Mouse (Mus musculus) testis, postnatal 10 days (tissue): ENCODE measurements around the gene Gm20388.
A peak's percentile ranks its signal among the peaks of the same experiment; 100 is the strongest.

Source experiments
- DNase-seq: peaks from one replicate; pipeline ENCODE4 v3.0.0; 2021; ENCODE audit warnings: low spot score

The Gm20388 gene

DNA sequence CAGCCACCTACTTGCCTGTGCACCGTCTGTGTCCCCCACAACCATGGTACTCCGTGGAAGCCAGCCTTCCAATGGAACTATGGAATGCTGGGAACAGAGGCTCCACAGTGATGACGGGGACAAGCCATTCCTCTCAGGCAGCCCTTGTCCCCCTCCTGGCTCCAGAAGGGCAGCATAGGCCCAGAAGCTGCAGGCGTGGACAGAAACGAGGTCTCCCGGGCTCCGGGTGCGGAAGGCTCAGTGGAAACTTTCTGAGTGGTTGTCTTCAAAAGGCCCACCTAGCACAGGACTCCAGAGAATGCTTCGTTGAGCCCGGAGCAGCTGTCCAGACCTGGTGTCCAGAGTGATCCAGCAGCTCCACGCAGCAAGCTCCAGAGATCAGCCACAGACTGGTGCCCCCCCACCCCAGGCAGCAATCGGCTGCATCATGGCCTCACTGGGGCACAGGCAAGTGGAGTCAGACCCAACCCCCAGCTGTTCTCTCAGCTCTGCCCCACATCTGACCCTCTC lies 1633.7 kb downstream of the Gm20388 start, which contains the start of gene 1700018B08Rik:
Gene 1700018B08Rik, minus strand, starts transcription at position 45 of the 510 bp plus-strand sequence.
- DNase-seq, result peak; percentile 40

DNA sequence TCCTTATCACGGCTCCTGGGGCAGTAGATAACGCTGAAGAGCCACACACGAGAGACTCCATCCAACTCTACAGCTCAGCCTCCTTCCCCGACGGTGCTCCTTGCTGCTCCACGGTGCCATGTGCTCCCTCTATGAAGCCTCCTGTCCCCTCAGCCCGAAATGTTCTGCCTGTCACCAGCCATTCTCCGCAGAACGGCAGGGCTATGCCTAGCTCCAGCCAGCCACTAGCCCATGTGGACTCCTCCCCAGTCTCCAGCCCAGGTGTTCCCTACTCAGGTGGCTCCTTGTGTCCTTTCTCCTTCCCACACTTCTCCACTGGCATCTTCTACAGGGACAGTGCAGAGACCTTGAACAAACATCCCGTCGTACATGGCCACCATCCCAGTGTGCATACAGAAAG lies 1634.3 kb downstream of the Gm20388 start:
- DNase-seq, result peak; percentile 33

DNA sequence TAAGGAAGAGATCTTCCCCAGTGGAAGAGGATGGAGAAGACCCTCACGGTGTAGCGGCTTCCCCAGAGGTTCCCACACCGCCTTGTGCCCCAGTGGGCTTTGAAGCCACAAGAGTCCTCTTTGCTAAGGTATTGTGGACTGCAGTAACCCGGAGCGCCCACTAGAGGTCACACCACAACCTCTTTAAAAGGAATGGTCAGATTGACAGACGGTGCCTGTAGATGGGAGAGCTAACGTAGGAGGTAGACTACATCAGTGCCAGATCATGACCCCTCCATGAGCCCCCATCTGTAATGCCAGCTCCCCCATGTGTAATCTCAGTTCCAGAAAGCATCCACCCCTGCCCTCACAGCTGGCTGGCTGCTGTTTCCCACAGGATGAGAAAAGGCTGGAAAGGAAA lies 1636.5 kb downstream of the Gm20388 start:
- DNase-seq, result peak; percentile 82

DNA sequence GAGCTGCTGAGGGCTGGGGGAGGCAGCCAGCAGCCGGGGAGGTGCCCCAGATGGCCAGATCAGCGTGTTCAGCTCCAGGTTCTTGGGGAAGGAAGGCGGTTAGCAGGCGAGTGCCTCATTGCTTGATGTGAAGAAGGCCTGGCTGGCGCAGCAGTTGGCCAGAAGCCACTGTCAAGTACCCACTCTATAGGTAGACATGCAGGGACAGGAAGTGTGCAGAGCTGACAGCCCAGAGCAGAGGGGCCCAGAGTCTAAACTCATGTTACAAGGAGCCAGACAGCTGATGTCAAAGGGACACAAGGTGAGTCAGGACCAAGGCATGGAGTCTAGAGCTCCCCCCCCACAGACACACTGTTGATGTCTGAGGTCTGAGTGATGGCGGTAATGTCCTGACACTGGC lies 1639.4 kb downstream of the Gm20388 start:
- DNase-seq, result no peak

DNA sequence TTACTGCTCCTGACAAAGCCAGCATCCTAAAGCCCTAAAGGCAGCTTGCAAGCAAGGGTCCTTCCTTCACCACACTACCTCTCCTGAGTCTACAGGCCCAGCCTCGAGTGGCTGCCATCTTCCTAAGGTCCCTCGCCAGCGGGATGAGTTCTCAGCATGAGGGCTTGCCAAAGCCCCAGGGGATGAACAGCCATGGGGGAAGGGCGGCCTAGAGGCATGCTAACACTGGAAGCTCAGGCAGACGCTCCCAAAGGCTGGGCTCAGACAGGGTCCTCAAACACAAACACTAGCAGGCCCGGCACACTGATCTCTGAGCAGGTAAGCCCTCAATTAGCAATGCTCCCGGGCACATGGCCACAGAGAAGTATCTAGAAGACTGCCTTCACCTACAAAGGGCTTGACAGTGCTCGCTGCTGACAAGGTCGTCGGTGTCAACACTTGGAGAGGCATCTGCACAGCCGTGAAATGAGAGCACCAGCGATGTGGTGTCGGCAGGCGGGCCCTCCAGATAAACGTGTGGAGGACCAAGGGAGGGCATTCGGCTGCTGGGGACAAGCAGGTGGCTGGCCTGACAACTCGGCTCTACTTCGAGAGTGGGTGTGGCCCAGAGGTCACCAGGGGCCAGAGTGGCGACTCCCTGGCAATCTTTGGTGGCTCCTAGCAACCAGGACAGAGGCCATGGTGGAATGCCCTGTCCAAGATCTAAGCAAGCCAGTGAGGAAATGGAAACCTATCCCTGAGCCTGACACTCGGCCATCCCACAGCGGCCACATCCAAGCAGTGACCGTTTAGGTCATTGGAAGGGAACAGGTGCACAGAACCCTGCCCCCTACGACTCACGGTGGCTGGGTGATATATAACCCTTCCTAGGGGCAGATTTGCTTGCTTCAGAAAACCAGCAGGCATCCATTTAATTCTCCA lies 1640.7 kb downstream of the Gm20388 start:
- DNase-seq, result peak; percentile 53

DNA sequence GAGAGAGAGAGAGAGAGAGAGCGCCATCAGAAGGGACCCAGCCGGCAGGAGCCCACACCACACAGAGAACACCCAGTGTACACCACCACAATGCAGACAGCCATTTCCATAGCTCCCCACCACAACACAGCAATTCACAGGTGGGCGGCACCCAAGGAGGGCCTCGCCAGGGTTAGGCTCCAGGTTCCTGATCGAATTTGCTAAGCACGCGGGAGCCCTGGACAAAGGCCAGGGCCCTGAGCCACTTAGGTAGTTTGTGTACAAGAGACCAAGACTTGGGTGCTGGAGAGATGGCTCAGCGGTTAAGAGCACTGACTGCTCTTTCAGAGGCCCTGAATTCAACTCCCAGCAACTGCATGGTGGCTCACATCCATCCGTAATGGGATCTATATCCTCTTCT lies 1641.9 kb downstream of the Gm20388 start:
- peak; percentile 33 for DNase-seq

DNA sequence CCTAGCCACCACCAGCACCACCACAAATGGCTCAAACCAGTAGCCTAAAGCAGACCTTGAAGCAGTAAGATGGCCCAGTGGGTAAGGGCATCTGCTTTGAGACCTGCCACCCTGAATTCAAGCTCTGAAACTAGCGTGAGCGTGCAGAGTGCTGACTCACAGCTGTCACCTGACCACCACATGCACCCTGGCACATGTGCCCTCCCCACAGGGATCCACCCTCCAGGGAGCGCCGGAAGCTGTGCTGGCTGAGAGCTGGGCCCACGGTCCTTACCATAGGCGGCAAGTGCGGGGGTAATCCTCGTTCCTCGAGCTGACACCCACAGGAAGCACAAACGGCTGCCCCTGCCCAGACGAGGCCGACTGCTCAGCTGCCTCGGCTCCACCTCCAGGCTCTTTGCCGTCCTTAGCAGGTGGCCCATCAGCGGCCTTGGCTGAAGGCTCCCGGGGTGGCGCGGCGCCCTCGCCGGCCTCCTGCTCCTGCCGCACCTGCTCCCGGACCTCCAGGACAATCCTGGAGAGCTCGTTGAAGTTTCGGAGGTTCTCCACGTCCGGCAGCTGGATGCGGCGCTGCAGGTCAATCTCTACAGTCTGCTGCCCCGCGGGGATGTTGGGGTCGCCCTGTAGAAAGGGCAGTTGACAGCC lies 1643.3 kb downstream of the Gm20388 start:
- peak; percentile 42 for DNase-seq

DNA sequence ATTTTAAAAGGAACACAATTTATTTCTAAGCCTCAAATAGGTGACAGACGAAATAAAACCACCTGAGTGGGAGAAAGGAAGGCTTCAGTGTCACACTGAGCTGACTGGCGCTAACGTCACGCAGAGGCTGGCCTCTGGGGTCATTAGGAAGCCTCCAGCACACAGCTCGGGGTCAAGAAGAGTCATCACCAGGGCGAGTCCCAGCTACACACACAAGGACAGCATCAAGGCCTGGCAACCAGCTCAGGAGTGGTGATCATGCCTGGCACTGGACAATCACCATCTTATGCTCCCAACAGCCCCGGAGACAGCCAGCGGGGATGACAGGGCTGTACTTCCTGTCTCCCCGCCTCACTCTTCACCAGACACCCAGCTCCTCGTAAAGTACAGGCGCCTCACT lies 1647.1 kb downstream of the Gm20388 start:
- DNase-seq, result no peak

DNA sequence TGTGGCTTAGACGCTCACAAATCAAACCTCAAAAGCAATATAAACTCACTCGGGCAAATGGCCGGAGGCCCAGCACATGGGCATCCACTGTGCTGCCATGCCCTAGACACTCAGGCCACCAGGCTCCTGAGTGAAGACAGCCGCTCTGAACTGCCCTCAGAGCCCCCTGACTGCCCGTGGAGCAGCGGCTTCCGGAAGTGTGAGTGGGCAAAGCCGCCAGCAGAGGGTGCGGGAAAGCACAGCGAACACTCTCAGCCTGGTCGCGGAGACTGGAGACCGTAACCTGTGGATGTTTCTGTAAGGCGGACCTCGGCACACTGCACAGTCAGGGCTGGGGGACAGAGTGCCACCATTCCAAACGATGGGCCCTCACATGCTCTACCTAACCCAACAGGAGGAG lies 1647.9 kb downstream of the Gm20388 start:
- DNase-seq, result no peak

DNA sequence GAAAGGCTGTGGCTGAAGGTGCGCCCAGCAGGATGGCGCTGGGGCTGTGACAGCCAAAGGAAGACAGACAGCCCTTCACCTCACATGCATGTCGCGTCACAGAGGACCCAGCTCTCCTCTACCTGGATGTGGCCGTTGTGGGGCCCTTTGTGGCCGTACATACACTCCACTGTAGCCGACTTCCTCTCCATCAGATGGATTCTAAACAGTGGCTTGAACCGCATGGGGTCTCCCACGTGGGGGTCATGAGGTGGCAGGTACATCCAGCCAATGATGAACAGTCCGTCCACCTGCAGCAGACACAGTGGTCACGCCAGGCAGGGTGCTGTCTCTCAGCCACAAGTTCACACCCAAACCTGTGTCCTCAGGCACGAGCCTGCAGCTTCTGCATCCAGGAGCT lies 1649.2 kb downstream of the Gm20388 start:
- no peak for DNase-seq

DNA sequence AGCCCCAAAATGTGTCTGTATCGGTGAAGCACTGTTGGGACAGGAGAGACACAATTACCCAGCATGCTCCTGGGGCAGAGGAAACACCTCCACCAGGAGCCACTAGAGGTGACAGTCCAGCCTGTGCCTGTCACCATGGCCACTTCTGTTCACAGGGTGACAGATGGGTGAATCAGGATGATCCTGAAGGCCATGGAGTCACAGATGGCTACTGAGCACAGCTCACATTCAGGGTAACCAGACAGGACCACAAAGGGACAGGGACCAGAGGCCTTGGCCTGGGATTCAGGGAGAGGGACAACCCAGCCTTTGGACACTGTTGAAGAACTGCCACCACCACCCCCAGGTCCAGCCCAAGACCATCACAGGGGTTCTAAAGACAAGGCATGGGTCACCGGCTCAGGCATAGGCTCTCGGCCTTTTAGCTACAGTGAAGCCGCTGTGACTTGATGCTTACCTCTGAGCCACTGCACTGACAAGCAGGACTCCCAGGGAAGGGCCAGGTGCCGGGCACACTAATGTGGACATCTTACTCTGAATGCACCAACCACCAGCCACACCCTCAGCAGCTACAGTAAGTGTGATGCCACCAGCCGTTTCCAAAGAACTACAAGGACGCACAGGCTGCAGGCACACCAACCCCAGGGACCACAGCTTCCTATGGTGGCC lies 1649.9 kb downstream of the Gm20388 start:
- DNase-seq, result no peak

DNA sequence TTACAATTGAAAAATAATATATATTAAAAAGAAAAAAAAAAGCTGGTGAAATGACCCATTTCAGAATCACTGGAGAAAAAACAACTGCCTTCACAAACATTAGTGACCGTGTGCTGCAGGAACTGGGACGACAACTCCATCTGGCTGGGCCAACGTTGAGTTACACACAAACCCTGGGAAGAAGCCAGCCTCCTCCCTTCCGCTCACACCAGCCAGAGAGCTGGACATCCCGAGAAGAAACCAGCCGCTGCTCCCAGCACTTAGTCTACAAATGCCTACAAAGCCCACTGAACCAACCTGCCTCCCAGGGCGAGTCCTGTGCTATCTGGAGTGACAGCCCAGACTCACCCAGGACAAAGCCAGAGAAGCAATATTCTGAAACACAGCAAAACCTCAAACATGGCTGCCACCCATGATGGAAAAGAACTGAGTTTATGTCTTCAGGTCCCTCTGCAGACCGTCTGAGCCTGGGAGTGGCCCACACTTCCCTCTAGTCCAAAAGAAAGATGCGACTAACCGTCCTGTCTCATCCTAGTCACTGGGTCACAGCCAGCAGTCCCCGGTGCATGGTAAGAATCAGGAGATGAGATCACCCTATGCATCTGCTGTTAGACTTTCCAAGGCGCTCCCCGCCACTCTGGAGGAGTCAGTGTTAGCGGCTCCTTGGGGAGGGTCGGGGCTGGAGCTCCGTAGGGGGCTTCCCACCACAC lies 1651.2 kb downstream of the Gm20388 start:
- DNase-seq, result peak; percentile 75

DNA sequence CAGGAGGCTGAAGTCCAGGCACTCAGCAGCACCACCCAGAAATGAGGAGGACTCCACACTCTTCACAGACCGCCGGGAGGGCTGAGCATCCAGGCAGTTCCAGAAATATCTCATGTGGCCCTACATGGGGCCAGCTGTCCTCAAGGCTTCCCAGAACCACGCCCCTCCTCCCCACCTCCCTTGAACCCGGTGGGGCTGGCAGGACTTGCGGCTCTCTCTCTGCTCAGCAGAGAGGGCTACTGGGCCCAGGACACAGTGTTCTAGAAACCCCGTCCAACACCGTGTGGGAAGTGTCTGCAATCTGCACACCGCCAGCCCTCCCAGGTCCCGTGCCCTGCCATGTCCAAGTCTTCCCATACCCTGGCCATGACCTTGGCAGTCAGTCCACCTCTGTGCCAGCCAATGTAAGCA lies 1652.3 kb downstream of the Gm20388 start:
- peak; percentile 90 for DNase-seq

DNA sequence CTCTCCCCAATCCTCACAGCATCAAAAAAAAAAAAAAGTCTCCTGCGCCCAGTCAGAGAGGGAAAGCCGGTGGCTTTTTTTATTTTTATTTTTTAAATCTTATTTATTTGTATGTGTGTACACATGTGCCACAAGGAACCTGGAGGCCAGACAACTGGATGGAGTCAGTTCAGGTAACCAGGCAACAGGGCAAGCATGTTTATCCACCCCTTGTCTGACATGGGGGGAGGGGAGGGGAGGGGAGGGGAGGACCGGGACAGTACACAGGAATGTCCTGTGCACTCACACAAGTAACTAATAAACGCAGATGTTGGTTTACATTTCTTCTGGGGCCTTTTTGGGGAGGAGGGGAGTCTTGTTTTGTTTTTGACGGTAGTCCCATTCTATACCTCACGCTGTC lies 1653.1 kb downstream of the Gm20388 start:
- DNase-seq, result no peak

DNA sequence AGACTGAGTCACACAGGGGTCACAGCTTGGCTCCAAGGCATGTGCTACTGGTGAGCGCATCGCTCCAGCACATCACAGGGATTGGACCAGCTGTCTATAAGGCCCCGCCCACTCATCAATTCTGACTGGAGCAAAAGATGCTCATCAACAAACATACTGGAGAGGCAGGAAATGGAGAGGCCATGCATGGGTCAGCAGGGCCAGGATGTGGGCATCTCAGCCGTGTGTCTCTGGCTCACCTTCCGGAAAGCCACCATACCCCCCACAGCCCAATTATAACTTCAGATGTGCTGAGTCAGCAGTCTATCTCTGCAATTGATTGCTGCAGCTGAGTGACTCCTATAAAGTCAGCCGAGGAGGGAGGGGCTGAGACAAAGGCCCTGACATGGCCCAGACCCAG lies 1657.7 kb downstream of the Gm20388 start:
- DNase-seq, result no peak

DNA sequence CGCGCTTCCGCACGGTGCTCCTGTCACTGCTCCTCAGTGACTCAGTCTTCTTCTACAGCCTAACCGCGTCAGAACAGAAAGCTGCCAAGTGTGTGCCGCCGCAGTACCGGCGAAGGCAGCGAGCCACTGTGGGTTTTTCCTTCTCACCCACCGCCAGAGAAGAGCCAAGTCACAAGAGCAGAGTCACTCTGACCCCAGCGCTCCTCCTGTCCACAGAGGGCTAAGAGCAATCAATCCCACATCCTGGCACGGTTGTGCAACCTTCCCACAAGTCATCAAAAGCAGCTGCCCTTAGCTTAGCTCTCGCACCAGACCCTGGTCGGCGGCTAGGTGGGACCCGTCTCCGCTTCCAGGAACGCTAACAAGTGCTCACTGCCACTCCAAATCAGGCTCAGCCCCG lies 1659.7 kb downstream of the Gm20388 start:
- DNase-seq, result no peak

DNA sequence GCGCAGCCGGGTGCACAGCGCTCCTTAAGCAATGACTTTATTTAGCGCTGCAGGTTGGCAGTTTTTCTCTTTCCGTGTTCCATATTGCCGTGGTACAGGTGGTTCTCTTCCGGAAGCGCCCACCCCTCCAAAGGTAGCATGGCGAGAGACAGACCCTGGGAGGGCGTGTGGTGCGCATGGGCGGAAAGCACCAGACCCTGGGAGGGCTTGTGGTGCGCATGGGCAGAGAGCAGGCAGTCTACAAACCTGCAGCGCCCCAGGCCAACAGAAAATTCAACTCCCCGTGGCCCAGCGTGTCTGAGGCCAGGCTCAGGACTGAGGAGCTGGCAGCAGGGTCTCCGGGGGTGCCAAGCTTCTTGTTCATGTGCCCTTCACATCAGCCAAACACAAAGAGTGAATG lies 1660.2 kb downstream of the Gm20388 start:
- DNase-seq, result no peak

DNA sequence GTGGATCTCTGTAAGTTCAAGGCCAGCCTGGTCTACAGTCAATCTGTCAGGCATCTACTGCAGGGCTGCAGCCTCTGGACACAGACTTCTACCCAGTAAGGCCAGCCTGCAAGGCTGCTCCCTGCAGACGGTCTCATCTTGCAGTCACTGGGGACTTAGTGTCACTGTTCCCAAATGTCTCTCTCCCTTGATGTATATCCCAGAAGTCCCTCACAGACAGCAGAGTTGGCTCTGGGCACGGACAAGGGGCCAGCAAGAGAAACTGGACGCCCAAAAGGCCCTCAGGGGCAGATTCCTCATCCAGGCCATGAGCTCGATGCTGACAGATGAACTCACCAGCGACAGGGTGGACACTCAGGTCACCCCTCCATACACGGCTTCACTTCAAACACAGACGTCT lies 1661.5 kb downstream of the Gm20388 start:
- no peak for DNase-seq

DNA sequence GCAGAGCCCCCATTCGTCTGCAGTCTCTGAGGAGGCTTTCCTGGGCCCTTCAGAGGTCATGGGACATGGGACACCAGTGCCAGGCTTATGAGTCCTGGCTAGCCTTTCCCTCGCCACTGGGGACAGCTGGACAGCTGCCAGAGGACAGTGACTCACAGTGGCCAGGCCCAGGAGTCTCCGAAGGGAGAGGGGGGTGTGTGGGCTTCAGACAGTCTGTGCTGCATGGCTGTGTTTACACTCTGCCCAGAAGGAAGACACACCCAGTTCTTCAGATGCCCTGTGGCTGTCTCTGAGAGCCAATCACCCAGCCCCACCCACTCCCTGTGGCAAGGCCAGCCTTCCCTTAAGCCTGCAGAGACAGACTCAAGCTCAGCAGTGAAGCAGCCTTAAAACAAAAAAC lies 1662.6 kb downstream of the Gm20388 start:
- DNase-seq, result peak; percentile 73

DNA sequence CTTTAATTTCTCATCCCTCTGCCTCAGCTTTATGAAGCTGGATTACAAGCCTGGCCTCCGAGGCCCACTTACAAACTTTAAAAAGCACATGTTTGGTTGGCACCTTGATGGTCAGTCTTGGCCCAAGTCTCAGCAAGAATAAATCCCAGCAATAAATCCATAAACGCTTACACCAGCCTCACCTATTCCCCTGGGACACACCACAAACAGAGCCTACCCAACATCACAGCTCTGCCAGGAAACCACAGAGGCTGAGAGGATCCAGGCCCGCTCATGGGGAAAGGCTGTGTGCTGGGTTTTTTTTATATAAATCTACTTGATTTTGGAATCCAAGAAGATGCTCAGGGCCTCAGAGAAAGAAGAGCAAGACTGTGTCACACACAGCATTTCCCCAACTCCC lies 1665.0 kb downstream of the Gm20388 start:
- DNase-seq, result no peak

DNA sequence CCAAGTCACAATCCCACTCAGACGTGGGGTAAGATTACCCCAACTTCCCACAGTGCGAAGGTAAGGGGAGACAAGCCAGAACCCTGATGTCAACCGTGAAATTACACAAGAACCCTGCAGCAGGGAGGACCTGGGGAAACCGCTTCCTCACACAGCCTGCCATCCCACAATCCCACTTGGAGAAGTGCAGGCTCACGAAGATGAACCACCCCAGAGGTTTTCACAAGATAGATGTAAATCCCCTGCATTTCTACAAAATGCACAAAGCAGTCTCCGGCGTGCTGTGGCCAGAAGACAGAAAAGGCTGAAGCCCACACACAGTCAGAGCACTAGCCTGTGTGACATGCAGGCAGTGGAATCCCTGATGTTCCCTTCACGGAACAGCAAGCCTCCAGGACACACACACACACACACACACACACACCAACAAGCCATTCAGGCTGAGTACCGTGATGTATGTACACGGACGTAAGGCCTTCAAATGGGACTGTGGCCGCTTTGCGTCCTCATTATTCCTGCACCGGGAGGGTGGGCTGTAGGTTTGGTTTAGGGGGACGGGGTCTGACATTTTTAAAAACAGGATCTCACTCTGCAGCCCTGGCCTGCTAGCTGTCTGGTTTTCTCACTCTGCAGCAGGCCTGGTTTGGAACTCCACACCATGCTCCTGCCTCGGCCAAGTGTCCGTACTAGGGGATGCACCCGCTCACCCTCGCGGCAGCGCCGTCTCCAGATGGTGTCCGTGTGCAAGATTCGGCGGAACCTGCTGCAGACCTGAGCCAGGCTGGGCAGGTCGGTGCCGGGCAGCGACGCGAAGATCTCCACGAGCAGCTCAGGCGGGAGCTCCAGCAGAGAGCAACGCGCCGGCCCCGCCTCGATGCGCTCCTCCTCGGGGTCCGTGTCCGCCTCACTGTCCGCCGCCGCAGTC lies 1667.4 kb downstream of the Gm20388 start:
- DNase-seq, result no peak
